In the genomic region with DNA sequence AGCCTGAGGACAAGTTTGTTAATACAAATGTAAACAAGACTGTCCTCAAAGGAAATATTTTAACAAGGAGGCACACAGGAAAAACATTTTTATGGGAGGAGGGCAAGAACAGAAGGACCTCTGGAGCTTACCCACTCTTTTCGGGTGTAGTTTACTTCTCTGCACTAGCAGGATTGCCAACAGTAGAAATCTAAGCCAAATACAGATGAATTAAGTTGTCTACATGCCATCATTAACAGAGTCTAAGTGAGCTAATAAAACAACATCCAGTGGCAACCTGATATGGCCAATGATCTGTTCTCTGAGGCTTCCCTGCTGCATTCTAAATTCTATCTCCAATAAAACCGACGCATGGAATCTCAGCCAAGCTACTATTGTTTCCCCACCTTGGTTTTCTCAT, we compare ENCODE assay signal across 28 mouse cellular contexts.
DNase-seq lines count a peak whose midpoint lies in the region; ATAC-seq and TF ChIP-seq lines count a peak whose summit lies in the region.
"Had no signal": no experiment of that assay in that cellular context is flagged by ENCODE, and none has a peak within 500 bp of the region (broad histone marks: within the 10 kb centered on the region; RNA-seq: fewer than 3 reads in every experiment).

No protein-coding gene starts in this region.

- no peaks in the 10 kb centered on the region for H3K4me1 ChIP-seq in kidney, embryonic 14.5 days (ENCODE audit: control insufficient read depth, insufficient read depth, low read length)
- 0 out of 2 replicates have a peak, but pooled peaks cover 2% of the 10 kb centered on the region for H3K4me1 ChIP-seq in kidney, embryonic 16.5 days (ENCODE audit: insufficient read depth, low read length)
- H3K4me1 ChIP-seq in testis, adult 2 months (ENCODE audit: control insufficient read depth, insufficient read depth, low read length): no peaks in the 10 kb centered on the region
- H3K4me1 ChIP-seq: embryonic facial prominence, embryonic 10.5 days; embryonic facial prominence, embryonic 12.5 days; forebrain, embryonic 10.5 days had no signal

- 41% methylated on average over 3 of the region's 3 CpGs for WGBS in kidney, embryonic 14.5 days
- WGBS in kidney, embryonic 16.5 days: 37% methylated on average over 3 of the region's 3 CpGs

- H3K4me3 ChIP-seq in kidney, embryonic 14.5 days (ENCODE audit: low read length): no peak overlapping the region
- no peak overlapping the region for H3K4me3 ChIP-seq in kidney, embryonic 16.5 days (ENCODE audit: low read length)
- no peak overlapping the region for H3K4me3 ChIP-seq in layer of hippocampus, adult 2 months
- peak overlapping the region; percentile 39; the same call in 1 of the 2 replicates for H3K4me3 ChIP-seq in testis, adult 2 months (ENCODE audit: control insufficient read depth, low read depth, low read length)
- H3K4me3 ChIP-seq: embryonic facial prominence, embryonic 10.5 days; embryonic facial prominence, embryonic 12.5 days; erythroblast, embryonic 14.5 days; forebrain, embryonic 10.5 days; forebrain, embryonic 12.5 days had no signal

- H3K4me2 ChIP-seq in kidney, embryonic 14.5 days (replicated peaks; ENCODE audit: low read depth, low read length): no peak overlapping the region
- no peak overlapping the region for H3K4me2 ChIP-seq in kidney, embryonic 16.5 days (replicated peaks; ENCODE audit: low read depth, low read length)
- H3K4me2 ChIP-seq: embryonic facial prominence, embryonic 12.5 days; forebrain, embryonic 12.5 days had no signal

- H3K36me3 ChIP-seq in kidney, embryonic 14.5 days (ENCODE audit: control insufficient read depth, insufficient read depth, low read length): no peaks in the 10 kb centered on the region
- H3K36me3 ChIP-seq in kidney, embryonic 16.5 days (ENCODE audit: insufficient read depth, low read length): no peaks in the 10 kb centered on the region
- no peaks in the 10 kb centered on the region for H3K36me3 ChIP-seq in testis, adult 2 months (ENCODE audit: control insufficient read depth, insufficient read depth, low read length)
- H3K36me3 ChIP-seq: embryonic facial prominence, embryonic 10.5 days; embryonic facial prominence, embryonic 12.5 days; forebrain, embryonic 10.5 days; forebrain, embryonic 12.5 days; G1E had no signal

- no peak for TF ChIP-seq POLR2A in testis, adult 2 months (IDR thresholded peaks at IDR 0.05; ENCODE audit: control insufficient read depth, low read depth, low read length)

- no peak for DNase-seq in kidney, postnatal 36 days
- no peak for DNase-seq in kidney, postnatal 25 days
- no peak for DNase-seq in layer of hippocampus, adult 2 months (ENCODE audit: low spot score in 2 of 2)
- no peak for DNase-seq in layer of hippocampus, postnatal 25 days (ENCODE audit: extremely low spot score in 1 of 2, low spot score in 1 of 2)
- no peak for DNase-seq in testis, postnatal 14 days (ENCODE audit: low spot score)
- DNase-seq: adrenal gland, adult 8-10 months; adrenal gland, postnatal 14 days; adrenal gland, postnatal 36 days; B cell, adult 2 months; cerebellum, adult 11-12 months; cerebellum, adult 2 months; cerebellum, adult 9-10 months; cerebellum, postnatal 10 days; cerebellum, postnatal 25 days had no signal

- H3K9ac ChIP-seq in kidney, embryonic 14.5 days (ENCODE audit: low read depth, low read length): no peak overlapping the region
- H3K9ac ChIP-seq in kidney, embryonic 16.5 days (replicated peaks; ENCODE audit: low read length): no peak overlapping the region
- H3K9ac ChIP-seq: embryonic facial prominence, embryonic 12.5 days; forebrain, embryonic 12.5 days had no signal

- no peak for TF ChIP-seq CTCF in layer of hippocampus, adult 2 months (conservative IDR thresholded peaks at IDR 0.05)
- no peak for TF ChIP-seq CTCF in testis, adult 2 months (IDR thresholded peaks at IDR 0.05; ENCODE audit: control insufficient read depth, insufficient read depth, insufficient replicate concordance, low read depth, low read length)

- H3K27ac ChIP-seq in kidney, embryonic 14.5 days (ENCODE audit: low read depth, low read length): no peak overlapping the region
- H3K27ac ChIP-seq in kidney, embryonic 16.5 days (ENCODE audit: low read length): no peak overlapping the region
- H3K27ac ChIP-seq in layer of hippocampus, adult 2 months: peak overlapping the region; percentile 1; the same call in 1 of the 2 replicates
- no peak overlapping the region for H3K27ac ChIP-seq in testis, adult 2 months (ENCODE audit: control insufficient read depth, insufficient read depth, low read depth, low read length)
- H3K27ac ChIP-seq: embryonic facial prominence, embryonic 10.5 days; embryonic facial prominence, embryonic 12.5 days; forebrain, embryonic 10.5 days; forebrain, embryonic 12.5 days had no signal

- ATAC-seq in kidney, embryonic 14.5 days (ENCODE audit: low FRiP score, low TSS enrichment): peak; percentile 43; the same call in 1 of the 2 replicates
- peak; percentile 23; the same call in 1 of the 2 replicates for ATAC-seq in kidney, embryonic 16.5 days (ENCODE audit: low FRiP score, low TSS enrichment)
- ATAC-seq: activated CD4-positive, CD25-positive, alpha-beta regulatory T cell, adult 4 months; CD4-positive, CD25-positive, alpha-beta regulatory T cell, adult 4 months; forebrain, embryonic 14.5 days; Patski had no signal

- H3K27me3 ChIP-seq in kidney, embryonic 14.5 days (ENCODE audit: control insufficient read depth, insufficient read depth, low read length): no peaks in the 10 kb centered on the region
- no peaks in the 10 kb centered on the region for H3K27me3 ChIP-seq in kidney, embryonic 16.5 days (ENCODE audit: insufficient read depth, low read length)
- H3K27me3 ChIP-seq in testis, adult 2 months (ENCODE audit: control insufficient read depth, insufficient read depth, low read length): no peaks in the 10 kb centered on the region
- H3K27me3 ChIP-seq: CH12.LX; embryonic facial prominence, embryonic 12.5 days; forebrain, embryonic 12.5 days; Patski had no signal

- no peaks in the 10 kb centered on the region for H3K9me3 ChIP-seq in kidney, embryonic 14.5 days (ENCODE audit: control insufficient read depth, low read length)
- no peaks in the 10 kb centered on the region for H3K9me3 ChIP-seq in kidney, embryonic 16.5 days (ENCODE audit: low read length)
- H3K9me3 ChIP-seq: embryonic facial prominence, embryonic 10.5 days; embryonic facial prominence, embryonic 12.5 days; forebrain, embryonic 10.5 days; forebrain, embryonic 12.5 days; G1E had no signal
